Mouse (Mus musculus) liver, embryonic 18 days (tissue): ENCODE measurements around the gene Vmn1r167. TPM values are rescaled to one million over a fixed set of nuclear protein-coding genes. Genes with fewer than 3 reads are reported as not detected.

ENCODE experiments used
- polyA plus RNA-seq: library from polyadenylated mRNA; depleted of rRNA; stranded (reverse); fragments of >200 nt; gene quantifications from 2 replicates; pipeline ENCODE4 v1.2.3, GENCODE M21; 2012; rRNA removed

The Vmn1r167 gene
- not detected in 2 replicates for polyA plus RNA-seq

GRCm38 (mm10) chr7:23507106-23507505 lies at the start of gene Vmn1r167:
Vmn1r167 (minus strand) TSS chr7:23507206.

GRCm38 (mm10) chr7:23539432-23539831 lies 32.4 kb upstream of the Vmn1r167 start, which contains the start of gene Vmn1r168:
Vmn1r168 (plus strand) TSS chr7:23539732.

Other genes starting within 250 kb of the Vmn1r167 start
- not detected in 2 replicates for gene Gm6902, start 228.3 kb downstream of the Vmn1r167 start, polyA plus RNA-seq
- gene Nlrp4e, start 206.0 kb downstream of the Vmn1r167 start, polyA plus RNA-seq: not detected in 2 replicates
- gene Nlrp5, start 121.3 kb downstream of the Vmn1r167 start, polyA plus RNA-seq: not detected in 2 replicates
- gene Vmn1r168, start 32.5 kb upstream of the Vmn1r167 start, polyA plus RNA-seq: not detected in 2 replicates
- not detected in 2 replicates for gene Vmn1r169, start 68.3 kb upstream of the Vmn1r167 start, polyA plus RNA-seq
- gene Vmn1r170, start 99.0 kb upstream of the Vmn1r167 start, polyA plus RNA-seq: not detected in 2 replicates
- not detected in 2 replicates for gene Vmn1r171, start 123.5 kb upstream of the Vmn1r167 start, polyA plus RNA-seq
- not detected in 2 replicates for gene Vmn1r172, start 151.1 kb upstream of the Vmn1r167 start, polyA plus RNA-seq
- gene Vmn1r173, start 193.5 kb upstream of the Vmn1r167 start, polyA plus RNA-seq: not detected in 2 replicates
- gene Vmn1r174, start 245.1 kb upstream of the Vmn1r167 start, polyA plus RNA-seq: not detected in 2 replicates